Mouse (Mus musculus): ENCODE results near the gene Ddx39b. TPM values are rescaled to one million over a fixed set of nuclear protein-coding genes. Genes with fewer than 3 reads are reported as not detected.
"Not testable (repeated sequence)": the region's sequence is repeated elsewhere in the genome, so short reads cannot be mapped to it uniquely, and the experiment has no call there.

The Ddx39b gene
- polyA plus RNA-seq, 1 experiment from 2014 or later = 717 TPM

- no peaks in the 10 kb centered on the region for H3K36me3 ChIP-seq (ENCODE audit: control insufficient read depth, insufficient read depth, low read length)
- H3K27ac ChIP-seq (ENCODE audit: low read depth, low read length) = no peak overlapping the region
- H3K9ac ChIP-seq (ENCODE audit: low read length) = no peak overlapping the region
- H3K4me2 ChIP-seq (ENCODE audit: low read depth, low read length, severe bottlenecking) = no peak overlapping the region
- ATAC-seq (replicated peaks; ENCODE audit: low FRiP score) (no peak), DNase-seq (ENCODE audit: low spot score) (no peak)
- WGBS = 75% methylated on average over 3 of the region's 3 CpGs
- no peaks in the 10 kb centered on the region for H3K9me3 ChIP-seq (ENCODE audit: control insufficient read depth, low read length)
- H3K4me1 ChIP-seq (replicated peaks; ENCODE audit: control insufficient read depth, insufficient read depth, low read length) = no peaks in the 10 kb centered on the region
- no peak overlapping the region for H3K4me3 ChIP-seq (ENCODE audit: low read depth, low read length)
- peaks cover 3% of the 10 kb centered on the region; the same call in 1 of the 2 replicates for H3K27me3 ChIP-seq (ENCODE audit: control insufficient read depth, insufficient read depth, low read length)
Observed at GRCm38 (mm10) chr17:35272249-35272648, 30.7 kb downstream of the Ddx39b start.

DNA sequence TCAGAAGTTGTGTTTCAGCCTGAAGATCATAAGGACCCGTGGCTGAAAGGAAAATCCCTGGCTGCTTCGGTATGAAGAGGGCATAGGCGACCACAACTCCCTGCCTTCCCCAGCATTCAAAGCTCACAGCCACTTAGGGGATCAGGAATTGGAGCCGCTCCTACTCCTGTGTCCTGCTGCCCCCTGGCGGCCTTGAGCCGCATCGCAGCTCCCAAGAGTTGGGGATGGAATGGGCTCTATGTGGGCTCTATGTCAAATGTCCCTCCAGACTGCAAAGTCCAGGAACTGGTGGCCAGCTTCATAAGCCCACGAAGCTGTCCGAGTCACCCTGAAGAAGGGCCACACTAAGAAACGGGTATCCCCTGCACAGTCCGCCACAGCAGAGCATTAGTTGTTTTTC lies 33.2 kb downstream of the Ddx39b start:
- Histone ChIP-seq H3K4me3 (ENCODE audit: low read depth, low read length) (no peak overlapping the region), H3K4me1 (replicated peaks; ENCODE audit: control insufficient read depth, insufficient read depth, low read length) (no peaks in the 10 kb centered on the region), H3K9ac (ENCODE audit: low read length) (no peak overlapping the region), H3K9me3 (ENCODE audit: control insufficient read depth, low read length) (no peaks in the 10 kb centered on the region), H3K4me2 (ENCODE audit: low read depth, low read length, severe bottlenecking) (no peak overlapping the region), H3K27me3 (ENCODE audit: control insufficient read depth, insufficient read depth, low read length) (peaks cover 3% of the 10 kb centered on the region; the same call in 1 of the 2 replicates), H3K36me3 (ENCODE audit: control insufficient read depth, insufficient read depth, low read length) (no peaks in the 10 kb centered on the region), H3K27ac (ENCODE audit: low read depth, low read length) (no peak overlapping the region)
- DNase-seq (ENCODE audit: low spot score) (peak; percentile 88), ATAC-seq (replicated peaks; ENCODE audit: low FRiP score) (peak; percentile 55; the same call in 1 of the 2 replicates)
- 7% methylated on average over 11 of the region's 11 CpGs for WGBS

- Histone ChIP-seq H3K9me3 (ENCODE audit: control insufficient read depth, low read length) (no peaks in the 10 kb centered on the region), H3K4me2 (ENCODE audit: low read depth, low read length, severe bottlenecking) (no peak overlapping the region), H3K4me1 (replicated peaks; ENCODE audit: control insufficient read depth, insufficient read depth, low read length) (no peaks in the 10 kb centered on the region), H3K27ac (ENCODE audit: low read depth, low read length) (no peak overlapping the region), H3K4me3 (ENCODE audit: low read depth, low read length) (no peak overlapping the region), H3K36me3 (ENCODE audit: control insufficient read depth, insufficient read depth, low read length) (no peaks in the 10 kb centered on the region), H3K9ac (ENCODE audit: low read length) (no peak overlapping the region), H3K27me3 (ENCODE audit: control insufficient read depth, insufficient read depth, low read length) (peaks cover 3% of the 10 kb centered on the region; the same call in 1 of the 2 replicates)
- WGBS = 21% methylated on average over 13 of the region's 13 CpGs
- no peak for DNase-seq (ENCODE audit: low spot score)
- ATAC-seq (replicated peaks; ENCODE audit: low FRiP score) = no peak
Observed at GRCm38 (mm10) chr17:35276304-35276864, 34.8 kb downstream of the Ddx39b start.

GRCm38 (mm10) chr17:35278049-35278448 lies 36.5 kb downstream of the Ddx39b start:
- no peaks in the 10 kb centered on the region for H3K9me3 ChIP-seq (ENCODE audit: control insufficient read depth, low read length)
- WGBS = 88% methylated on average over 8 of the region's 8 CpGs
- peaks cover 3% of the 10 kb centered on the region; the same call in 1 of the 2 replicates for H3K27me3 ChIP-seq (ENCODE audit: control insufficient read depth, insufficient read depth, low read length)
- H3K36me3 ChIP-seq (ENCODE audit: control insufficient read depth, insufficient read depth, low read length) = no peaks in the 10 kb centered on the region
- H3K27ac ChIP-seq (ENCODE audit: low read depth, low read length) = no peak overlapping the region
- H3K9ac ChIP-seq (ENCODE audit: low read length) = no peak overlapping the region
- ATAC-seq (replicated peaks; ENCODE audit: low FRiP score) (no peak), DNase-seq (ENCODE audit: low spot score) (no peak)
- H3K4me1 ChIP-seq (replicated peaks; ENCODE audit: control insufficient read depth, insufficient read depth, low read length) = no peaks in the 10 kb centered on the region
- no peak overlapping the region for H3K4me2 ChIP-seq (ENCODE audit: low read depth, low read length, severe bottlenecking)
- H3K4me3 ChIP-seq (ENCODE audit: low read depth, low read length) = no peak overlapping the region

DNA sequence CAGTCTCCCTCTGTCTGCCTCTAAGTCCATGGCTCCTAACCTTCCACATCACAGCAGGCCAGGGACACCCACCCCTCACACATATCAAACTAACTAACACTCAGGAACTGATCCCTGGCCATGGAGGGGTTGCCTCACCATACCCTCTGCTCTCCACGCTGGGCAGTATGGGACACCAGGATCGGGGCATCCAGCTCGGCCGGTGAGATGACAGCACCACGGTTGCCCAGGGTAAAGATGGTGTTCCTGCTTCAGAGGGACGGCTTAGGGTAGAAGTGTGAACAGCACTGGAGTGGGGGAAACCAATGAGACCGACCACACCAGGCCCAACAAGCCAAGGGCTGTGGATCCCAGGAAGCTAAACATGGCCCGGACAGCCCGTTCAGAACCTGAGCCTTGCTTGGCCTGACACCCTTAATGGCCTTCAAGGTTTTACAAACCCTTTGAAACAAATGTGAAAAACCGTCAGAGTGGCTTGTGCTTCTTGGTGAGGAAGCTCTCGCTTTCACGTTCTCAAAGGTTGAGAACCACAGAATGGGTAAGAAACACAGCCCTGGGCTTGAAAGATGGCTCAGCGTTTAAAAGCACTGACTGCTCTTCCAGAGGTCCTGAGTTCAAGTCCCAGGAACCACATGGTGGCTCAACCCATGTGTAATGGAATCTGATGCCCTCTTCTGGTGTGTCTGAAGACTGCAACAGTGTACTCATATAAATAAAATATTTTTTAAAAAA lies 37.6 kb downstream of the Ddx39b start:
- Histone ChIP-seq H3K36me3 (ENCODE audit: control insufficient read depth, insufficient read depth, low read length) (no peaks in the 10 kb centered on the region), H3K27me3 (ENCODE audit: control insufficient read depth, insufficient read depth, low read length) (peaks cover 3% of the 10 kb centered on the region; the same call in 1 of the 2 replicates), H3K4me3 (ENCODE audit: low read depth, low read length) (no peak overlapping the region), H3K9me3 (ENCODE audit: control insufficient read depth, low read length) (no peaks in the 10 kb centered on the region), H3K4me1 (replicated peaks; ENCODE audit: control insufficient read depth, insufficient read depth, low read length) (no peaks in the 10 kb centered on the region), H3K27ac (ENCODE audit: low read depth, low read length) (no peak overlapping the region), H3K4me2 (ENCODE audit: low read depth, low read length, severe bottlenecking) (no peak overlapping the region), H3K9ac (ENCODE audit: low read length) (no peak overlapping the region)
- no peak for ATAC-seq (replicated peaks; ENCODE audit: low FRiP score)
- WGBS = 85% methylated on average over 13 of the region's 13 CpGs
- no peak for DNase-seq (ENCODE audit: low spot score)

GRCm38 (mm10) chr17:35280276-35280675 lies 38.7 kb downstream of the Ddx39b start:
- Histone ChIP-seq H3K36me3 (ENCODE audit: control insufficient read depth, insufficient read depth, low read length) (no peaks in the 10 kb centered on the region), H3K9ac (ENCODE audit: low read length) (no peak overlapping the region), H3K4me3 (ENCODE audit: low read depth, low read length) (no peak overlapping the region), H3K4me2 (ENCODE audit: low read depth, low read length, severe bottlenecking) (no peak overlapping the region), H3K9me3 (ENCODE audit: control insufficient read depth, low read length) (no peaks in the 10 kb centered on the region), H3K27ac (ENCODE audit: low read depth, low read length) (no peak overlapping the region), H3K4me1 (replicated peaks; ENCODE audit: control insufficient read depth, insufficient read depth, low read length) (no peaks in the 10 kb centered on the region), H3K27me3 (ENCODE audit: control insufficient read depth, insufficient read depth, low read length) (peaks cover 3% of the 10 kb centered on the region; the same call in 1 of the 2 replicates)
- WGBS = 84% methylated on average over 3 of the region's 3 CpGs
- ATAC-seq (replicated peaks; ENCODE audit: low FRiP score) = no peak
- DNase-seq (ENCODE audit: low spot score) = no peak

GRCm38 (mm10) chr17:35285431-35285830 lies 43.9 kb downstream of the Ddx39b start:
- Histone ChIP-seq H3K4me2 (ENCODE audit: low read depth, low read length, severe bottlenecking) (no peak overlapping the region), H3K27ac (ENCODE audit: low read depth, low read length) (no peak overlapping the region), H3K9ac (ENCODE audit: low read length) (no peak overlapping the region), H3K4me1 (replicated peaks; ENCODE audit: control insufficient read depth, insufficient read depth, low read length) (no peaks in the 10 kb centered on the region), H3K4me3 (ENCODE audit: low read depth, low read length) (no peak overlapping the region), H3K27me3 (ENCODE audit: control insufficient read depth, insufficient read depth, low read length) (no peaks in the 10 kb centered on the region), H3K9me3 (ENCODE audit: control insufficient read depth, low read length) (no peaks in the 10 kb centered on the region), H3K36me3 (ENCODE audit: control insufficient read depth, insufficient read depth, low read length) (no peaks in the 10 kb centered on the region)
- DNase-seq (ENCODE audit: low spot score) = no peak
- no peak for ATAC-seq (replicated peaks; ENCODE audit: low FRiP score)

DNA sequence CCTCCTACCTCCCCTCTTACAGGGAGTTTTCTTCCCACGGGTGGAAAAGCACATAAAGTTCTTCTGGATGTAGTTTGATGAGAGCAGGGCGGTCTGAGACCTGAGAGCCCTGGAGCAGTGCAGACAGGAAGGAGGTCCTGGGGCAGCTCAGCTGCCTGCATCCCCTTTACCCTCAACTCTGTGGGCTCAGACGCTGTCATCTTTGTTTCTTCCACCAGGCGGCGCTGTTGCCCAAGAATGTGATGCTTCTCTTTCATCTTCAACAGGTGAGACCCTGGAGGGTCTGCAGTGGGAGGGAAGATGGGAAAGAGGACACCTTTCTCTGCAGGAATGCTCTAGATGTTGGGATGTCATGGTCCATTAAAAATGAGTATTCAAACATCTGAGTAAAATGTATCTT lies 54.2 kb downstream of the Ddx39b start:
- H3K4me3 ChIP-seq (ENCODE audit: low read depth, low read length); ATAC-seq (replicated peaks; ENCODE audit: low FRiP score); H3K27me3 ChIP-seq (ENCODE audit: control insufficient read depth, insufficient read depth, low read length); H3K4me2 ChIP-seq (ENCODE audit: low read depth, low read length, severe bottlenecking); H3K27ac ChIP-seq (ENCODE audit: low read depth, low read length); H3K4me1 ChIP-seq (replicated peaks; ENCODE audit: control insufficient read depth, insufficient read depth, low read length); H3K9me3 ChIP-seq (ENCODE audit: control insufficient read depth, low read length); H3K36me3 ChIP-seq (ENCODE audit: control insufficient read depth, insufficient read depth, low read length); H3K9ac ChIP-seq (ENCODE audit: low read length): not testable (repeated sequence)
- 5% methylated on average over 5 of the region's 5 CpGs for WGBS
- peak; percentile 69 for DNase-seq (ENCODE audit: low spot score)
